Mouse (Mus musculus) testis, adult 2 months (tissue): ENCODE results near the gene Nudt19. TPM values are rescaled to one million over a fixed set of nuclear protein-coding genes. Genes with fewer than 3 reads are reported as not detected.

Experiments used
- H3K27ac ChIP-seq: fragments of 200-500 bp; 2 replicates; pipeline ENCODE4 v1.5.1; 2012; ENCODE audit warnings: low read depth, low read length; ENCODE audit not compliant: control insufficient read depth, insufficient read depth
- H3K27me3 ChIP-seq: fragments of 200-500 bp; 2 replicates; pipeline ENCODE4 v1.6.1; 2012; ENCODE audit warnings: mild to moderate bottlenecking, low read length, moderate library complexity; ENCODE audit not compliant: control insufficient read depth, insufficient read depth
- H3K36me3 ChIP-seq: fragments of 200-500 bp; 2 replicates; pipeline ENCODE4 v1.6.1; 2012; ENCODE audit warnings: mild to moderate bottlenecking, low read length; ENCODE audit not compliant: control insufficient read depth, insufficient read depth
- H3K4me1 ChIP-seq: fragments of 200-500 bp; 2 replicates; pipeline ENCODE4 v1.6.1; 2012; ENCODE audit warnings: low read length; ENCODE audit not compliant: control insufficient read depth, insufficient read depth
- H3K4me3 ChIP-seq: fragments of 200-500 bp; 2 replicates; pipeline ENCODE4 v1.5.1; 2012; ENCODE audit warnings: low read depth, mild to moderate bottlenecking, low read length, moderate library complexity, mixed read lengths; ENCODE audit not compliant: control insufficient read depth
- CTCF ChIP-seq: fragments of 200-500 bp; IDR thresholded peaks from 2 replicates; pipeline ENCODE4 v1.5.1; 2012; ENCODE audit warnings: low read depth, mild to moderate bottlenecking, inconsistent platforms, low read length, moderate library complexity; ENCODE audit not compliant: control insufficient read depth, insufficient read depth, insufficient replicate concordance
- POLR2A ChIP-seq: fragments of 200-500 bp; IDR thresholded peaks from 2 replicates; pipeline ENCODE4 v1.6.1; 2012; ENCODE audit warnings: low read depth, mild to moderate bottlenecking, inconsistent platforms, low read length, moderate library complexity; ENCODE audit not compliant: control insufficient read depth
- polyA plus RNA-seq: library from polyadenylated mRNA; depleted of rRNA; stranded (reverse); fragments of >200 nt; gene quantifications from 2 replicates; pipeline ENCODE4 v1.2.3, GENCODE M21; 2012; rRNA removed

The Nudt19 gene
- polyA plus RNA-seq, result 4.9 and 5.7 TPM in 2 replicates

GRCm38 (mm10) chr7:35556205-35556603, at the start of gene Nudt19:
Gene Nudt19, minus strand, starts transcription at chr7:35556304.
- TF ChIP-seq POLR2A, result no peak
- TF ChIP-seq CTCF, result no peak
- H3K36me3 ChIP-seq, result no peaks in the 10 kb centered on the region
- H3K27ac ChIP-seq, result peak within 1 kb of the TSS; percentile 93
- H3K4me1 ChIP-seq, result peaks cover 11% of the 10 kb centered on the region
- H3K27me3 ChIP-seq, result no peaks in the 10 kb centered on the region
- H3K4me3 ChIP-seq, result peak within 1 kb of the TSS; percentile 95

GRCm38 (mm10) chr7:35602766-35603165, 46.7 kb upstream of the Nudt19 start:
- H3K4me1 ChIP-seq, result no peaks in the 10 kb centered on the region
- TF ChIP-seq CTCF, result no peak
- no peak overlapping the region for H3K4me3 ChIP-seq
- H3K36me3 ChIP-seq, result no peaks in the 10 kb centered on the region
- H3K27me3 ChIP-seq, result no peaks in the 10 kb centered on the region
- H3K27ac ChIP-seq, result no peak overlapping the region

- Histone ChIP-seq H3K27ac (no peak overlapping the region), H3K4me1 (no peaks in the 10 kb centered on the region), H3K36me3 (no peaks in the 10 kb centered on the region), H3K27me3 (no peaks in the 10 kb centered on the region), H3K4me3 (no peak overlapping the region)
- TF ChIP-seq POLR2A (no peak), CTCF (no peak)
Observed at GRCm38 (mm10) chr7:35601106-35601505, 45.0 kb upstream of the Nudt19 start.

GRCm38 (mm10) chr7:35600031-35600430, 43.9 kb upstream of the Nudt19 start:
- TF ChIP-seq POLR2A (no peak), CTCF (no peak)
- H3K27me3 ChIP-seq, result no peaks in the 10 kb centered on the region
- no peaks in the 10 kb centered on the region for H3K4me1 ChIP-seq
- H3K36me3 ChIP-seq, result no peaks in the 10 kb centered on the region
- H3K4me3 ChIP-seq, result no peak overlapping the region
- no peak overlapping the region for H3K27ac ChIP-seq

- Histone ChIP-seq H3K27me3 (no peaks in the 10 kb centered on the region), H3K36me3 (no peaks in the 10 kb centered on the region), H3K4me3 (no peak overlapping the region), H3K4me1 (no peaks in the 10 kb centered on the region), H3K27ac (no peak overlapping the region)
- TF ChIP-seq CTCF (peak; percentile 63; the same call in 1 of the 2 replicates), POLR2A (no peak)
Observed at GRCm38 (mm10) chr7:35599492-35599891, 43.4 kb upstream of the Nudt19 start.

- Histone ChIP-seq H3K27me3 (no peaks in the 10 kb centered on the region), H3K4me1 (peaks cover 5% of the 10 kb centered on the region), H3K27ac (no peak overlapping the region), H3K36me3 (no peaks in the 10 kb centered on the region), H3K4me3 (no peak overlapping the region)
- TF ChIP-seq POLR2A, result no peak
- TF ChIP-seq CTCF, result no peak
Observed at GRCm38 (mm10) chr7:35594311-35594710, 38.2 kb upstream of the Nudt19 start.

- H3K36me3 ChIP-seq, result no peaks in the 10 kb centered on the region
- no peak overlapping the region for H3K27ac ChIP-seq
- peaks cover 19% of the 10 kb centered on the region for H3K4me1 ChIP-seq
- no peak overlapping the region for H3K4me3 ChIP-seq
- no peak for TF ChIP-seq CTCF
- no peak for TF ChIP-seq POLR2A
- no peaks in the 10 kb centered on the region for H3K27me3 ChIP-seq
Observed at GRCm38 (mm10) chr7:35590731-35591191, 34.7 kb upstream of the Nudt19 start.

- H3K27me3 ChIP-seq, result no peaks in the 10 kb centered on the region
- H3K4me3 ChIP-seq, result no peak overlapping the region
- H3K4me1 ChIP-seq, result peaks cover 24% of the 10 kb centered on the region
- no peaks in the 10 kb centered on the region for H3K36me3 ChIP-seq
- no peak overlapping the region for H3K27ac ChIP-seq
- TF ChIP-seq POLR2A (no peak), CTCF (no peak)
Observed at GRCm38 (mm10) chr7:35589485-35589884, 33.4 kb upstream of the Nudt19 start.
